Mouse (Mus musculus) midbrain, embryonic 15.5 days (tissue): Measurements from ENCODE around the gene Galnt18. TPM values are rescaled to one million over a fixed set of nuclear protein-coding genes. Genes with fewer than 3 reads are reported as not detected.

Experiments
- ATAC-seq: fragments of 200-750 bp; cut with Nextera tagmentation; replicated peaks from 2 replicates; pipeline ENCODE4 v1.8.0; 2017; ENCODE audit warnings: moderate TSS enrichment
- H3K27ac ChIP-seq: fragments of 300-500 bp; sonication (generic); 2 replicates; pipeline ENCODE4 v1.5.1; 2015; ENCODE audit warnings: mild to moderate bottlenecking, inconsistent platforms
- H3K27me3 ChIP-seq: fragments of 300-500 bp; sonication (generic); replicated peaks from 2 replicates; pipeline ENCODE4 v1.6.1; 2015; ENCODE audit warnings: inconsistent platforms
- H3K36me3 ChIP-seq: fragments of 300-500 bp; sonication (generic); replicated peaks from 2 replicates; pipeline ENCODE4 v1.6.1; 2015; ENCODE audit warnings: inconsistent platforms
- H3K4me1 ChIP-seq: fragments of 300-500 bp; sonication (generic); 2 replicates; pipeline ENCODE4 v1.6.1; 2015; ENCODE audit warnings: inconsistent platforms
- H3K4me2 ChIP-seq: fragments of 300-500 bp; sonication (generic); 2 replicates; pipeline ENCODE4 v1.6.1; 2015; ENCODE audit warnings: inconsistent platforms, mild to moderate bottlenecking, moderate library complexity
- H3K4me3 ChIP-seq: fragments of 300-500 bp; sonication (generic); 2 replicates; pipeline ENCODE4 v1.5.1; 2015; ENCODE audit warnings: mild to moderate bottlenecking, inconsistent platforms
- H3K9ac ChIP-seq: fragments of 300-500 bp; sonication (generic); 2 replicates; pipeline ENCODE4 v1.6.1; 2015; ENCODE audit warnings: mild to moderate bottlenecking, inconsistent platforms
- H3K9me3 ChIP-seq: fragments of 300-500 bp; sonication (generic); 2 replicates; pipeline ENCODE4 v1.6.1; 2016; ENCODE audit warnings: inconsistent platforms
- WGBS: fragments of 180-500 bp; shearing (Covaris S2); methylation state at CpG from one replicate; pipeline ENCODE4 v1.1.7; 2015; ENCODE audit warnings: mixed read lengths; 5-methylcytosine and 5-hydroxymethylcytosine counted together
- polyA plus RNA-seq: library from polyadenylated mRNA; unstranded; fragments of >200 nt; fragmentation: Nextera tagmentation; extraction: Ambion mirVana; gene quantifications from 2 replicates; pipeline ENCODE4 v1.2.1, GENCODE M21; 2015

The Galnt18 gene
- polyA plus RNA-seq: 16.8 and 17.9 TPM in 2 replicates

DNA sequence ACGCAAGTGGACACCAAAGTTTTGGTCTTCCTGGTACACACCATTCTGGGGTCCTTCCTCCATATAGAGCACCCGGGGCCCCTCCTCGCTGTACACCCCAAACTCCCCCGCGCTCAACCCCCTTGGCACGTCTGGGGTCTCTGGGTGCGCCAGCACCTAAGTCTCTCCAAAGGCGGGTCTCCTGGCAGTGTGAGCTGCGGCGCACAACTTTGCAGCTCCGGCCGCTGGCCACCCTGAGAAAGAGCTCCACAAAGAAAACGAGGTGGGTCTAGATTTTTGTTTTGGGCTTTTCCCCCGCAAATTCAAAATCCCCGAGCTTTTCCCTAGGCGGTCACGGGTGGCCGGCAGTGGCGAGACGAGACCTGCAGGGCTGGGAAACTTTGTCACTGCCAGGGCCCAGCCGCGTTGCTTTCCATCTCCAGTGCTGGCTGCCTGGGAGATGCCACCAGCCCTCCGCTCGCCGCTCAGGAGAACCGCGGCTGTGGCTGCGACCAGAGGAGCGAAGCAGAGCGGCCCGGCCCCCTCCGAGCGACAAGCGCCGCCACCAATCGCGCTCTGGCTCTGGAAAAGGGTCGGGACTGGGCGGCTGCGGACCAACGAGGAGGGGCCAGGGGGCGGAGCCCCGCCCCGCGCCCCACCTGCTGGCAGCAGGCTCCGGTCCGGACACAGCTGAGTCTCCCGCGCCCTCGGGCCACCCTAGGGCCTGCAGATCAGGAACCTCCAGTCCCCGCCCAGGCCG is at the start of gene Galnt18:
Gene Galnt18, minus strand, starts transcription at position 474 of the 739 bp plus-strand sequence.
- H3K9me3 ChIP-seq: no peaks in the 10 kb centered on the region
- H3K27ac ChIP-seq: peak within 1 kb of the TSS; percentile 57
- under 1% methylated on average over 52 of the region's 52 CpGs for WGBS
- H3K36me3 ChIP-seq: no peaks in the 10 kb centered on the region
- H3K4me1 ChIP-seq: peaks cover 18% of the 10 kb centered on the region
- H3K9ac ChIP-seq: peak within 1 kb of the TSS; percentile 57
- H3K27me3 ChIP-seq: no peaks in the 10 kb centered on the region; the same call in 1 of the 2 replicates
- H3K4me3 ChIP-seq: peak within 1 kb of the TSS; percentile 56
- H3K4me2 ChIP-seq: peak within 1 kb of the TSS; percentile 98
- peak; percentile 98 for ATAC-seq

DNA sequence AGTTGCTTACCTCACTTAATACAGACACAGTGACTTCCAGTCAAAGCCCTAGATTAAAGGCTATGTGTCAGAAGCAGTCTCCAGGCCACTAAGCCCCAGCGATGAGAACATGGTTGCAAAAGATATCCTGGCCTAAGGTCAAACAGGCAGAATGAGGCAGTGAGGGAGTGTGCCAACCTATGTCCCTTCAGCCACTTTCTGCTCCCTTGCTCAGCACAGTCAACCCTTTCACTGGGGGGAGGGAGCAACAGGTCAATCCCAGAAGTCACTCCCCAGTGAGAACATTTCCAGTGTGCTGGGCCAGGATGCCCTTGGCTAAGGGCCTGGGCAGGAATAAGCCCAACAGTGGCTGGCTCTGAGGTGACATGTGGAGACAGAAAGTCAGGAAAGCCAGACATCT is 47.6 kb upstream of the Galnt18 start:
- H3K9ac ChIP-seq: no peak overlapping the region
- no peak overlapping the region for H3K27ac ChIP-seq
- ATAC-seq: no peak
- no peak overlapping the region for H3K4me2 ChIP-seq
- H3K9me3 ChIP-seq: no peaks in the 10 kb centered on the region
- H3K36me3 ChIP-seq: no peaks in the 10 kb centered on the region
- no peaks in the 10 kb centered on the region for H3K4me1 ChIP-seq
- no peak overlapping the region for H3K4me3 ChIP-seq
- no peaks in the 10 kb centered on the region for H3K27me3 ChIP-seq
- 95% methylated on average over 1 of the region's 1 CpGs for WGBS

- Histone ChIP-seq H3K9ac (no peak overlapping the region), H3K4me3 (no peak overlapping the region), H3K9me3 (no peaks in the 10 kb centered on the region), H3K27ac (no peak overlapping the region), H3K4me2 (no peak overlapping the region), H3K36me3 (no peaks in the 10 kb centered on the region), H3K4me1 (no peaks in the 10 kb centered on the region), H3K27me3 (no peaks in the 10 kb centered on the region)
- 82% methylated on average over 1 of the region's 1 CpGs for WGBS
- ATAC-seq: no peak
Measured at GRCm38 (mm10) chr7:111813093-111813492, 33.3 kb upstream of the Galnt18 start.

DNA sequence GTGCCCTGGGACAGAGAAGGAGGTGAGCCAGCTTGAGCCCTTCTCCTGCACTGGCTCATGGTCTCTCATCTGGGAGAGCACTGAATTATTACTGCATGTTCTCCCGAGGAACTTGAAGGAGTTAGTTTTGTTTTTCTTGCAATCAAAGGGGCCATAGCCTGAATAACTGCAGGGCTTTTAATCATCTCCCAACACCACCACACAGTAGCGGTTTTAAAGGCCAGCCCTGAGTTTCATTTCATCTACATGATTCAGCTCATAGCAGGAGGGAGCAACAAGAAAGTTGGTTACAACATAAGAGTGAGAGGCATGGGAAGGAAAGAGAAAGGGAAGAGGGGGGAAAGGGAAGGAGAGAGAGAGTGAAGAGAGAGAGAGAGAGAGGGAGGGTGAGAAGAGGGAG is 31.3 kb upstream of the Galnt18 start:
- 78% methylated on average over 2 of the region's 2 CpGs for WGBS
- no peak overlapping the region for H3K9ac ChIP-seq
- H3K9me3 ChIP-seq: no peaks in the 10 kb centered on the region
- no peaks in the 10 kb centered on the region for H3K4me1 ChIP-seq
- H3K36me3 ChIP-seq: no peaks in the 10 kb centered on the region
- ATAC-seq: no peak
- no peak overlapping the region for H3K27ac ChIP-seq
- no peak overlapping the region for H3K4me2 ChIP-seq
- H3K4me3 ChIP-seq: no peak overlapping the region
- H3K27me3 ChIP-seq: no peaks in the 10 kb centered on the region

DNA sequence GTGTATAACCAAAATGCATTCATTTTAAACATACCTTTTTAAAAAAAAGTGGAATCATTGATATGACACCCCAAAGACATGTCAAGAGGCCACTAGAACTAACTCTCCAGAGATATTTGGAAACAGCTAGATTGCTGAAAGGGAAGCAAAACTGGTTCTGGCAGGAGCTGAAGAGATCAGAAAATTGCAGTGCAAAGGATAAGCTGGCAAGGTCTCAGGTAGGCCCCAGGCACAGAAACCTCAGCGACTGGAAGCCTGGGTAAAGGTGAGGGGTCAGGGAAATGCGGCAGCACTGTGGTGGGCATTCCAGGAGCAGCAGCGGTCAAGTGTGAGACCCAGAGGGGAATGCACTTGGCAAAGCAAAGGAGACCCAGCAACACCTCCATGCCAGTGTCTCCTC is 30.0 kb upstream of the Galnt18 start:
- H3K4me3 ChIP-seq: no peak overlapping the region
- no peaks in the 10 kb centered on the region for H3K9me3 ChIP-seq
- WGBS: 83% methylated on average over 3 of the region's 3 CpGs
- H3K36me3 ChIP-seq: no peaks in the 10 kb centered on the region
- no peaks in the 10 kb centered on the region for H3K4me1 ChIP-seq
- no peak for ATAC-seq
- H3K27me3 ChIP-seq: no peaks in the 10 kb centered on the region
- no peak overlapping the region for H3K4me2 ChIP-seq
- no peak overlapping the region for H3K27ac ChIP-seq
- H3K9ac ChIP-seq: no peak overlapping the region

- Histone ChIP-seq H3K4me3 (no peak overlapping the region), H3K4me1 (no peaks in the 10 kb centered on the region), H3K4me2 (no peak overlapping the region), H3K27me3 (no peaks in the 10 kb centered on the region), H3K9me3 (no peaks in the 10 kb centered on the region), H3K9ac (no peak overlapping the region), H3K27ac (no peak overlapping the region), H3K36me3 (no peaks in the 10 kb centered on the region)
- 94% methylated on average over 1 of the region's 1 CpGs for WGBS
- no peak for ATAC-seq
Measured at GRCm38 (mm10) chr7:111806083-111806482, 26.3 kb upstream of the Galnt18 start.

DNA sequence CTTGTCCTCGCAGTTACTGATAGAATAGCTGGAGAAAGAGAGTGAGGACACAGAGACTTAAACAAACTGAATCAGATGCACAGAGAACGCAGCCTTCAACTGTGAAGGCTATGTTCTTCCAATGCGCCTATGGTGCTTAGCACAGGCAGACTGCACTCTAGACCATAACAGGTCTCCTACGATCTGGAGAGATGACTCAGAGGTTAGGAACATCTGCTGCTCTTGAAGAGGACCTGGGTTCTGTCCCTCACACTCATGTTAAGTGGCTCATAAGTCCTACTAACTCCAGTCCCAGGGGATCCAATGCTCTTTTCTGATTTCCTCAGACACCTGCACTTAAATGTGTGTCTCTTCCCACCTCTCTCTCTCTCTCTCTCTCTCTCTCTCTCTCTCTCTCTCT is 24.9 kb upstream of the Galnt18 start:
- no peak for ATAC-seq
- no peak overlapping the region for H3K27ac ChIP-seq
- H3K4me1 ChIP-seq: no peaks in the 10 kb centered on the region
- H3K36me3 ChIP-seq: no peaks in the 10 kb centered on the region
- no peak overlapping the region for H3K9ac ChIP-seq
- H3K9me3 ChIP-seq: no peaks in the 10 kb centered on the region
- no peaks in the 10 kb centered on the region for H3K27me3 ChIP-seq
- WGBS: 96% methylated on average over 4 of the region's 4 CpGs
- no peak overlapping the region for H3K4me3 ChIP-seq
- no peak overlapping the region for H3K4me2 ChIP-seq

- no peaks in the 10 kb centered on the region for H3K36me3 ChIP-seq
- 59% methylated on average over 5 of the region's 5 CpGs for WGBS
Measured at GRCm38 (mm10) chr7:111800785-111801184, 21.0 kb upstream of the Galnt18 start.

DNA sequence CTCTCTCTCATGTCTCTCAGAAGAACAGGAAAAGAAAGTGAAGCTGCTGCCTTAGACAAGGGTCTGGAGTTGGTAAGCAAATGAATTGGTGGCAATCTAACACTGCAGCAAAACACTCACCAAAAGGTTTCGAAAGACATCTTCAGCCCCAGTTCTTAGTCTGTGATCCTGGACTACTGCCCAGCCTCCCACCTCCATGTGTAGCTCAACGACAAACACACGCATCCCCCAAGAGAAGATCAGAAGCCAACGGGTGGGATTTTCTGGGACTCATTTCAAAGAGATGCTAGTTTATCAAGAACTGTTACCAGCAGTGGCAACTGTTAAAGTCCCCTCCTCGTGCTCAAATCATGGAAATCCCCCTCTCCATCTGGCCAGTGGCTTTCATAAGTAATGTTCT is 20.3 kb upstream of the Galnt18 start:
- H3K4me1 ChIP-seq: no peaks in the 10 kb centered on the region
- no peak overlapping the region for H3K4me2 ChIP-seq
- no peaks in the 10 kb centered on the region for H3K27me3 ChIP-seq
- 83% methylated on average over 5 of the region's 5 CpGs for WGBS
- ATAC-seq: no peak
- H3K4me3 ChIP-seq: no peak overlapping the region
- H3K27ac ChIP-seq: no peak overlapping the region
- H3K9ac ChIP-seq: no peak overlapping the region
- H3K9me3 ChIP-seq: no peaks in the 10 kb centered on the region
- H3K36me3 ChIP-seq: no peaks in the 10 kb centered on the region

More at GRCm38 (mm10) chr7:111800785-111801184, 21.0 kb upstream of the Galnt18 start:
- Histone ChIP-seq H3K4me3 (no peak overlapping the region), H3K27ac (no peak overlapping the region), H3K27me3 (no peaks in the 10 kb centered on the region), H3K4me1 (no peaks in the 10 kb centered on the region), H3K9me3 (no peaks in the 10 kb centered on the region), H3K9ac (no peak overlapping the region), H3K4me2 (no peak overlapping the region)
- ATAC-seq: no peak

- Histone ChIP-seq H3K4me1 (no peaks in the 10 kb centered on the region), H3K9ac (no peak overlapping the region), H3K27ac (no peak overlapping the region), H3K36me3 (no peaks in the 10 kb centered on the region), H3K9me3 (no peaks in the 10 kb centered on the region), H3K4me3 (no peak overlapping the region), H3K27me3 (no peaks in the 10 kb centered on the region), H3K4me2 (no peak overlapping the region)
- WGBS: 80% methylated on average over 5 of the region's 5 CpGs
- no peak for ATAC-seq
Measured at GRCm38 (mm10) chr7:111799021-111799420, 19.2 kb upstream of the Galnt18 start.

DNA sequence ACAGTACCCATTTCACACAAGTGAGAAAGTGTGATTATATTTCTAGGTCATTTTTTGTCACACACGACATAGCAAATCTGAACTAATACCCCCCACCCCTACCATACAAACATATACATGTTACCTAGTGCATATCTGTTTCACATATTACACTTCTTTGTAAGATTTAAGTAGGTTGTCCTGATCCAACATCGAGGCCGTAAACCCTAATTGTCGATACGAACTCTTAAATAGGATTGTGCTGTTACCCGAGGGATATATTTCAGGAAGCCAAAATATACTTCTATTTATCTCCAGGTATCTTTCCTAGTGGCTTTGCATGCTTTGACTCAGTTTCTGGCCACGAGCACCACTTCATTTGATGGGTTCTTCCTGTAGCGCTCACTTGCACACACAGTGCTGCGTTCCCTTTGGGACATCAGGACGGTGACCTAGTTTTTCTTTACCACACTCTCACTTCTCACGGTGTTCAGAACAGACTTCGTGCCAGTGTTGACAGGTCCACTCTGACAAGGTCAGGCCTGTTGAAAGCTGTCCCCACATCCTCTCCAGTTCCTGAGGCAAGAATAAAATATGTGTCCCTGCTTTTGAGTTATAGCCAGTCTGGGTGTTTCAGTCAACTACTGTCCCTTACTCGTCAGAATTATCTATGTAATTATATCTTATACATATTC is 17.7 kb upstream of the Galnt18 start:
- ATAC-seq: no peak
- Histone ChIP-seq H3K27ac (no peak overlapping the region), H3K4me3 (no peak overlapping the region), H3K9ac (no peak overlapping the region), H3K36me3 (no peaks in the 10 kb centered on the region), H3K27me3 (no peaks in the 10 kb centered on the region), H3K9me3 (no peaks in the 10 kb centered on the region), H3K4me2 (no peak overlapping the region), H3K4me1 (no peaks in the 10 kb centered on the region)
- 90% methylated on average over 13 of the region's 13 CpGs for WGBS

GRCm38 (mm10) chr7:111795059-111795458 is 15.3 kb upstream of the Galnt18 start:
- H3K9ac ChIP-seq: no peak overlapping the region
- no peak overlapping the region for H3K4me2 ChIP-seq
- no peaks in the 10 kb centered on the region for H3K27me3 ChIP-seq
- H3K27ac ChIP-seq: no peak overlapping the region
- H3K36me3 ChIP-seq: no peaks in the 10 kb centered on the region
- no peaks in the 10 kb centered on the region for H3K4me1 ChIP-seq
- H3K9me3 ChIP-seq: no peaks in the 10 kb centered on the region
- ATAC-seq: no peak
- H3K4me3 ChIP-seq: no peak overlapping the region

- Histone ChIP-seq H3K9me3 (no peaks in the 10 kb centered on the region), H3K4me3 (no peak overlapping the region), H3K4me2 (no peak overlapping the region), H3K27ac (no peak overlapping the region), H3K9ac (no peak overlapping the region), H3K36me3 (no peaks in the 10 kb centered on the region), H3K4me1 (no peaks in the 10 kb centered on the region), H3K27me3 (no peaks in the 10 kb centered on the region)
- WGBS: 89% methylated on average over 3 of the region's 3 CpGs
- ATAC-seq: no peak
Measured at GRCm38 (mm10) chr7:111792154-111792553, 12.4 kb upstream of the Galnt18 start.
